Mouse (Mus musculus) intestine, embryonic 16.5 days (tissue): ENCODE data around the gene Ltbp1. TPM values are rescaled to one million over a fixed set of nuclear protein-coding genes. Genes with fewer than 3 reads are reported as not detected.
A peak's percentile ranks its signal among the peaks of the same experiment; 100 is the strongest.

Experiments
- ATAC-seq: fragments of 200-750 bp; cut with Nextera tagmentation; 2 replicates; pipeline ENCODE4 v1.8.0; 2017; ENCODE audit warnings: moderate TSS enrichment, moderate library complexity
- H3K27ac ChIP-seq: fragments of 300-500 bp; sonication (generic); 2 replicates; pipeline ENCODE4 v1.5.1; 2014; ENCODE audit warnings: mild to moderate bottlenecking, low read length
- H3K27me3 ChIP-seq: fragments of 300-500 bp; sonication (generic); replicated peaks from 2 replicates; pipeline ENCODE4 v1.6.1; 2014; ENCODE audit warnings: low read length, control low read depth, mixed read lengths; ENCODE audit not compliant: control insufficient read depth, insufficient read depth
- H3K36me3 ChIP-seq: fragments of 300-500 bp; sonication (generic); 2 replicates; pipeline ENCODE4 v1.6.1; 2014; ENCODE audit warnings: low read length, control low read depth; ENCODE audit not compliant: control insufficient read depth, insufficient read depth
- H3K4me1 ChIP-seq: fragments of 300-500 bp; sonication (generic); 2 replicates; pipeline ENCODE4 v1.6.1; 2014; ENCODE audit warnings: low read length, control low read depth, mixed read lengths; ENCODE audit not compliant: control insufficient read depth, insufficient read depth
- H3K4me2 ChIP-seq: fragments of 300-500 bp; sonication (generic); 2 replicates; pipeline ENCODE4 v1.6.1; 2014; ENCODE audit warnings: low read depth, low read length, control low read depth
- H3K4me3 ChIP-seq: fragments of 300-500 bp; sonication (generic); 2 replicates; pipeline ENCODE4 v1.5.1; 2014; ENCODE audit warnings: mild to moderate bottlenecking, low read length
- H3K9ac ChIP-seq: fragments of 300-500 bp; sonication (generic); 2 replicates; pipeline ENCODE4 v1.6.1; 2014; ENCODE audit warnings: low read depth, low read length
- H3K9me3 ChIP-seq: fragments of 300-500 bp; sonication (generic); 2 replicates; pipeline ENCODE4 v1.6.1; 2016; ENCODE audit warnings: low read length, control low read depth; ENCODE audit not compliant: control insufficient read depth
- WGBS: fragments of 180-500 bp; shearing (Covaris S2); extraction: QIAGEN DNeasy Blood & Tissue Kit; methylation state at CpG from one replicate; pipeline ENCODE4 v1.1.7; 2014; 5-methylcytosine and 5-hydroxymethylcytosine counted together
- polyA plus RNA-seq: library from polyadenylated mRNA; unstranded; fragments of >200 nt; fragmentation: Nextera tagmentation; extraction: Ambion mirVana; gene quantifications from 2 replicates; pipeline ENCODE4 v1.2.1, GENCODE M21; 2015

The Ltbp1 gene
- polyA plus RNA-seq, 1 experiment from 2014 or later = 12.2 TPM

DNA sequence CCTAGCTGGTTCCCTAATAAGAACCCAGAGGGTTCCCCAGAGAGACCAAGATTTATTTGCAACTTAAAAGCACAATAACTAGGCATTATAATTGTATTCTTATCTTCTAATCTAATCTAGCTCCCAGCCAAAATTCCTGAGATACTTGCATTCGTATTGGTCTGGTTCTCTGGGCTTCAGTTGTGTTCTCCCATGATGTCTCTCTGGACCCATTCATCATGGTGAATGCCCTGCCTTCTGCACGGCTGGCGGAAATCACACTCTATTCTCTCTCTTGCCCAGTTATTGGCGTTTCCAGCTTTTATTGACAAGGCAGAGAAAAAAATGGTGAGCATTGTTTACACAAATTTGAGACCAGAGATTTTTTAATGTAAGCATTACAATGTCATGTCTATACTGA is 33.6 kb downstream of the Ltbp1 start:
- no peak overlapping the region for H3K9ac ChIP-seq
- H3K27me3 ChIP-seq = no peaks in the 10 kb centered on the region
- no peak for ATAC-seq
- no peaks in the 10 kb centered on the region for H3K4me1 ChIP-seq
- WGBS = 62% methylated on average over 4 of the region's 4 CpGs
- no peak overlapping the region for H3K4me2 ChIP-seq
- H3K27ac ChIP-seq = no peak overlapping the region
- no peaks in the 10 kb centered on the region for H3K9me3 ChIP-seq
- no peaks in the 10 kb centered on the region for H3K36me3 ChIP-seq
- H3K4me3 ChIP-seq = no peak overlapping the region

DNA sequence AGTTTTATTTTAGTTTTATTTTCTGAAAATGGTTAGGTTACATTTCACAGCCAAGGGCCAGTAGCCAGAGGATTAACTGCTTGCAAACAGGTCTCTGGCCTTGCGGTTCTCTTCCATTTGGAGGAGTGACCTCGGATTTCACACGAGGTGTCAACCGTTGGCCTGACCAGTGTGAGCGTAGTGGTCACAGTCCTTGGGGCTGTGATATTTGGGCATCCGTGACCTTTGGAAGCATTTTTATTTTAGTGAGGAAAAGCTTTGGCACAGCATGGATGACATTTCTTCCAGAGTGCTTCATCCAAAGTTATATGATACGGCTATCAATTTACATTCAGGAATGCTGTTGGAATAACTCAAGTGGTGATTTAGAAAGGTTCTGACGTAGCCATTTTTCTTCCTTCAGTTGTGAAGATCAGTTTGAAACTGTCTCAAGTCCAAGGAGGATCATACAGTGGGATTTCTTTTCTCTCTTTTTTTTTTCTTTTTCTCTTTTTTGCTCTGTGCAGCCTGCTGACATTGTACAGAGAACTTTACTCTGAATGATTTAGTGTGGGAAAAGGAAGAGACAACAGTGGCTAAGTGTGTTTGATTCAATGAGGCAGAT is 44.1 kb downstream of the Ltbp1 start:
- Histone ChIP-seq H3K4me1 (no peaks in the 10 kb centered on the region), H3K4me2 (no peak overlapping the region), H3K36me3 (no peaks in the 10 kb centered on the region; the same call in 1 of the 2 replicates), H3K27me3 (no peaks in the 10 kb centered on the region), H3K4me3 (no peak overlapping the region), H3K9ac (no peak overlapping the region), H3K9me3 (0 out of 2 replicates have a peak, but pooled peaks cover 3% of the 10 kb centered on the region), H3K27ac (no peak overlapping the region)
- no peak for ATAC-seq
- WGBS = 69% methylated on average over 8 of the region's 8 CpGs

DNA sequence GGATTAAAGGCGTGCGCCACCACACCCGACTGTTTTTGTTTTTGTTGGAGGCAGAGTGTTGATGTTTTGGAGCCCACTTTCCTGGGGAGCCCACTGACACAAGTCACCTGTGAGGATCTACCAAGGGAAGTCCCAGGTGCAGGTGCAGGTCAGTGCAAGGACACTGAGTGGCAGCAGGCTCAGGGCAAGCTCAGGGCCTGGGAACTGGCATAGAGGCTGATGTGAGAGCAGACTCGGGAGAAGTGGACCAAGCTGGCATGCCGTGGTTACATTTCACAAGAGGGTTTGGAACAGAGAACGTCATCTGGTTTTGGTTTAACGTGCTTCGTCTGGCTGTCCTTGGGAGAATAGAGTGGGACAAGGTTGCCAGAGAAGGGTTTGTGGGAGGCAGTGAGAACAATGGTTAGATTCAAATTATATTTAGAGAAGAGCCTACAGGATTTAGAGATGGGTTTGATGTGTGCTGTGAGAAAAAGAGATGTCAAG is 46.1 kb downstream of the Ltbp1 start:
- Histone ChIP-seq H3K9me3 (no peaks in the 10 kb centered on the region), H3K4me1 (no peaks in the 10 kb centered on the region), H3K4me3 (no peak overlapping the region), H3K36me3 (no peaks in the 10 kb centered on the region), H3K9ac (no peak overlapping the region), H3K27me3 (no peaks in the 10 kb centered on the region), H3K4me2 (no peak overlapping the region), H3K27ac (no peak overlapping the region)
- WGBS = 90% methylated on average over 8 of the region's 8 CpGs
- ATAC-seq = no peak

DNA sequence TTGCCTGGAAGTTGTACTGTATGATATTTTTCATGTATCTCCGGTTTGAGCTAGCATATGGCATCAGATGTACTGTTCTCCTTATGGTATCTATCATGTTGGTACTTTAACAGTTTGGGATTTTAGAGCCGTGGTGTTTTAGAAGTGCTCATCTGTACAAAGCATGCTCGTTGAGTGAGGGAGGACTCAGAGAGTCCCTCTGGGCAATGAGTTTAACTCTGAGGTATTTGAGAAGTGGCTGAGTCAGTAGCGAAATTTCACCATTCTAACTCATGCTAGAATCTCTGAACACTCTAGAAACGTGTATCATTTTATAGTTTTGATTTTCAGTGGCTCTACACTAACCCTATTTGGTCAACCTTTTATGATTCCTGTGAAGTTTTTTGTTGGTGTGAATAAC is 49.9 kb downstream of the Ltbp1 start:
- 65% methylated on average over 5 of the region's 5 CpGs for WGBS
- no peak for ATAC-seq
- Histone ChIP-seq H3K4me2 (no peak overlapping the region), H3K9ac (no peak overlapping the region), H3K36me3 (no peaks in the 10 kb centered on the region), H3K27ac (no peak overlapping the region), H3K4me1 (no peaks in the 10 kb centered on the region), H3K9me3 (no peaks in the 10 kb centered on the region), H3K27me3 (no peaks in the 10 kb centered on the region), H3K4me3 (no peak overlapping the region)

DNA sequence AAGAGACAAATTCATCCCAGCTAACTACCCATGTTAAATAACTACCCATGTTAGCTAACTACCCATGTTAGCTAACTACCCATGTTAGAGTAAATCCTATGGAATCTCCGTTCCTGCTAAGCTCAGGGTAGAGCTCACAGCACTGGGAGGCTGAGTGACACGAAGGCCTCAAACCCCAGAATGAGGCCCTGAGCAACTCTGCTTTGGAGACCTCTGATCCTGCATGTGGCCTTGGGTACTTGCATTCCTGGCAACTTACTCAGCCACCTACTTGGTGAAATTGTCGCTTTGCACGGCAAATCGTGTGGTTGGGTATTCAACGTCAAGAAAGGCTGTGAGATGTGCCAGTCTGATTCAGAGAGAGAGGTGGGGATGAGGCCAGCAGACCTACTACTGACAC is 50.6 kb downstream of the Ltbp1 start:
- Histone ChIP-seq H3K27ac (no peak overlapping the region), H3K4me2 (no peak overlapping the region), H3K36me3 (no peaks in the 10 kb centered on the region), H3K4me1 (no peaks in the 10 kb centered on the region), H3K9ac (no peak overlapping the region), H3K4me3 (no peak overlapping the region), H3K9me3 (no peaks in the 10 kb centered on the region), H3K27me3 (no peaks in the 10 kb centered on the region)
- ATAC-seq = no peak
- WGBS = 87% methylated on average over 6 of the region's 6 CpGs

DNA sequence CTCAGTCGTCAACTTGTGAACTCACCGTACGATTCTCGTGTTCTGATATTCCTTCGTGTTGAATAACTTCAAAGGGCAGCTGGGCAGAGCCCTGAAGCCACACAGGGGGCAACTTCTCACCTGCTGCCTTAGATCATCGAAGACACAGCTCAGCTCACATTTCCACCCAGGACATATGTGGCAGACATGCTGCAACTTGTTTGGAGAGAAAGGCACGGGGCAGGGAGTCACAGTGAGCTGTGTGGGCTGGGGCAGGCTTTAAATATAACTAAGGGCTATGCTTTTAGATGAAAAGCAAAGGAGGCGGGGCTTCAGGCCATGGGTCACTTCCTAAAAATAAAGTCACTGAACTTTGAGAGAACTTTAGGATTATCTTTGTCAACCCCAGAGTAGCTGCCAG is 51.3 kb downstream of the Ltbp1 start:
- no peak overlapping the region for H3K4me2 ChIP-seq
- no peaks in the 10 kb centered on the region for H3K36me3 ChIP-seq
- H3K27me3 ChIP-seq = no peaks in the 10 kb centered on the region
- no peaks in the 10 kb centered on the region for H3K9me3 ChIP-seq
- no peak overlapping the region for H3K4me3 ChIP-seq
- no peaks in the 10 kb centered on the region for H3K4me1 ChIP-seq
- no peak overlapping the region for H3K9ac ChIP-seq
- no peak overlapping the region for H3K27ac ChIP-seq
- 67% methylated on average over 8 of the region's 8 CpGs for WGBS
- no peak for ATAC-seq

DNA sequence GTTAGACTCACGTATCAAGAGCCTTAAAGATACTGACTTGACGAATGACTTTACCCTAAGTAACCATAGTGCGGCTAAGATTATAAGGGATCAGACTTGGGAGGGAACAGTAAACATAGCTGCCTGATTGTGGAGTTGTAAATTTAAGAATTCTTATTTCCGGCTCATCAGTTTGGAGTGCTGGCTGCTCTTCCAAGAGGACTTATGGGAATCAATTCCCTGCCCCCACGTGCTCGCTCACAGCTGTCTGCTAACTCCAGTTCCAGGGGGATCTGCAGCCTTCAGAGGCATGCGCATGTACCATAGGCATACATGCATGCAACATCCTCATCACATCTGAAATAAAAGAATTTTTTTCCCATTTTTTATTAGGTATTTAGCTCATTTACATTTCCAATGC is 61.0 kb downstream of the Ltbp1 start:
- Histone ChIP-seq H3K9me3 (no peaks in the 10 kb centered on the region), H3K4me2 (no peak overlapping the region), H3K36me3 (no peaks in the 10 kb centered on the region), H3K4me3 (no peak overlapping the region), H3K27ac (no peak overlapping the region), H3K27me3 (no peaks in the 10 kb centered on the region), H3K9ac (no peak overlapping the region), H3K4me1 (0 out of 2 replicates have a peak, but pooled peaks cover 3% of the 10 kb centered on the region)
- WGBS = 53% methylated on average over 7 of the region's 7 CpGs
- peak; percentile 62; the same call in 1 of the 2 replicates for ATAC-seq

DNA sequence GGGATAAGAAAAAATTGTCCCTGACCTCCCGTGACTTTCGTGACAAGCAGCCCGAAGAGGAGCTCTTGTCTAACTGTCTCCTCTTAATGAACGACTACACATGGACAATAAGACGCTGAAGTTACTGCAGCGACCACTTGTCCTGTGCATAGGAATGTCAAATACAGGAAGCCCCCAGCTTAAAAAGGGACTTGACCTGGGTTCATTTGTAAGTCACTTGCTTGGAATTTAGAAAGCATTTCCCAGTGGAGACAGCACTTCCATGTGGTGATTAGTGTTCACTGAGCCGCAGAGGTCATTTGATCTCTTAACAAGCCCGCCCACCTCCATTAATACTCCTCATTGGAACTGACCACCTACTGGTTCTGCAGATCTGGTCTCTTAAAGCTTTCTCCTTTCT is 61.9 kb downstream of the Ltbp1 start:
- H3K27ac ChIP-seq = no peak overlapping the region
- 45% methylated on average over 8 of the region's 8 CpGs for WGBS
- ATAC-seq = no peak
- H3K9ac ChIP-seq = no peak overlapping the region
- H3K9me3 ChIP-seq = no peaks in the 10 kb centered on the region
- H3K4me2 ChIP-seq = no peak overlapping the region
- no peak overlapping the region for H3K4me3 ChIP-seq
- H3K27me3 ChIP-seq = no peaks in the 10 kb centered on the region
- no peaks in the 10 kb centered on the region for H3K36me3 ChIP-seq
- H3K4me1 ChIP-seq = 0 out of 2 replicates have a peak, but pooled peaks cover 3% of the 10 kb centered on the region

DNA sequence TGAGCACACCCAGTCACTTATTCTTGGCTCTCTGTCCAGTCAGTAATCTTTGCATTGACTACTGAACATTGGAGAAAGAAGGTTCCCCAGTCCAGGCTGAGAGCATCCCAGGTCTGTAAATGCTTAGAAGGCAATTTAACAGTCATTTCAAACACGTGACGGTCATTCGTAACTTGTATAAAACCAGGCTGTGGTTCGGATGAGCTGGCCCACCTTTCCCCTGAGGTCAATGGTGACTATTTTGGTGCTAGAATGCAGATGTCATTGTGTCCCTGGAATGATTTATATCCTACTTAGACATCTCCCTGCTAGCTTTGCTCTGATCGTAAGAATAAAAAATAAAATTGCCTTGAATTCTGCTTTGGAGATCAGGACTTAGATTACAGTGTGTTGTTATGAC is 63.9 kb downstream of the Ltbp1 start:
- no peak for ATAC-seq
- Histone ChIP-seq H3K9me3 (no peaks in the 10 kb centered on the region), H3K9ac (no peak overlapping the region), H3K36me3 (no peaks in the 10 kb centered on the region), H3K4me2 (no peak overlapping the region), H3K27me3 (no peaks in the 10 kb centered on the region), H3K4me1 (peaks cover 9% of the 10 kb centered on the region; the same call in 1 of the 2 replicates), H3K27ac (no peak overlapping the region), H3K4me3 (no peak overlapping the region)
- WGBS = 83% methylated on average over 5 of the region's 5 CpGs

DNA sequence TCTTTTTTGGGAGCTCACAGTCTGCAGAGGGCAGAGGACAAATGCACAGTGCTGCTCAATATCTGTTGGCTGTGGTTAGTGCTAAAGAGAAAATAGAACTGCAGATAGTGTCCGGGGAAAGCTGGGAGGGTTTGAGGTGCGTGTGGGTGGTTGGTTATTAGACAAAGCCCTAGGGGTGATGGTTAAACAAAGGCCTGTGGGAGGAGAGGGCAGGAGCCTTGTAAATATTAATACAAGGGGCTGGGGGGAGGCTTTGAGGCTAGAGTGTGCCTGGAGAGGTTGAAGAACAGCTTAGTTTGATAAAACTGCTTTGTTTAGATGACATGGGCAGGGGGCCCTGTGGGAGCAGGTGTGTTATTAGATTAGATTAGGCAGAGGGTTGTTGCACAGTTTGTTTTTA is 65.8 kb downstream of the Ltbp1 start:
- Histone ChIP-seq H3K4me2 (no peak overlapping the region), H3K27me3 (no peaks in the 10 kb centered on the region), H3K4me3 (no peak overlapping the region), H3K36me3 (no peaks in the 10 kb centered on the region), H3K27ac (no peak overlapping the region), H3K4me1 (peaks cover 7% of the 10 kb centered on the region; the same call in 1 of the 2 replicates), H3K9me3 (no peaks in the 10 kb centered on the region), H3K9ac (no peak overlapping the region)
- 22% methylated on average over 2 of the region's 2 CpGs for WGBS
- no peak for ATAC-seq
